Mouse (Mus musculus) frontal cortex, postnatal 25 days (tissue): ENCODE results near the gene Kank1.

Experiments
- DNase-seq, 2 experiments: peaks; one replicate each; pipeline ENCODE4 v3.0.0; 2022; ENCODE audit warnings: low spot score in 2 of 2

Kank1 gene

DNA sequence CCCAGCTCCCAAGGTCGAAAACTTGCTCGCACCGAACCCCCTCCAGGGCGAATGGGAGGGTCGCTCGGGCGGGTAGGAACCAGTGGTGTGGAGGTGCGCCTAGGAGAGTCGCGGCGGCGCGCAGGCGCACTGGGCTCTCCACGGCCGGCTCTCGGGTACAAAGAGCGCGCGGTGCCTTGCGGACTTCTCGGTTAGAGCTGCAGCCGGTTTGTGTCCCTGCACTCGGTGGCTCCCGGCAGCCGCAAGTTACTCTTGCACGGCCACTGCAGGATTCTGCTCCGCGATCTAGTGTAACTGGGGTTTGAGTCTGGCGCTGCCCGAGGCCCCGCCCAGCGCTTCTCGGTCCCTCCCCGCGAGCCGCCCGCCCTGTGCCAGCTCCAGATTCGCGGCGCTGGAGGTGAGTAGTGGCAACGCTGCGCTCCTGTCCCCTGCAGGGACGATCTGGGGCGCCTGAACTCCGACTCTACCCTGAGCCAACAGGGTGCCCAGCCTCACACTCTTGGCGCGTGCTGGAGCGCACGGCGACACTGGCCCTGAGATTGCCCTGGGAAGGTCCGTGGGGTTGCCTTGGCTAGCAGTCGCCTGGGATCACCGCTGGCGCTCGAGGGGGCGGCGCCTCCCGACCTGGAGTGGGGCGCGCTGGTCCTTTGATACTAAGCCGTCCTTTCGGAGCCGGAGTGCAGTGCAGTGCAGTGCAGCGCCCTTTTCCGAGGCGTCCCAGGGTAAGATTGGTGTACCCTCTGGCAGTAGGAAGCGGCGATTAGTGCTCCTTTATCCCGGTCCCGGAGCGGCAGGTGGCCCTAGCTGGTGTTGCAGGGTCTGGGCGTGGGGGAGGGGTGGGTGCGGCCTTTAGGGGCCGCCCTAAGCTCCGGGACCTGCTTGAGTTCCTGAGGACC, at the start of gene Kank1:
TSS of gene Kank1 (plus strand) at position 380 of the 896 bp plus-strand sequence.
- peak; percentile 29 to 41 for DNase-seq

DNA sequence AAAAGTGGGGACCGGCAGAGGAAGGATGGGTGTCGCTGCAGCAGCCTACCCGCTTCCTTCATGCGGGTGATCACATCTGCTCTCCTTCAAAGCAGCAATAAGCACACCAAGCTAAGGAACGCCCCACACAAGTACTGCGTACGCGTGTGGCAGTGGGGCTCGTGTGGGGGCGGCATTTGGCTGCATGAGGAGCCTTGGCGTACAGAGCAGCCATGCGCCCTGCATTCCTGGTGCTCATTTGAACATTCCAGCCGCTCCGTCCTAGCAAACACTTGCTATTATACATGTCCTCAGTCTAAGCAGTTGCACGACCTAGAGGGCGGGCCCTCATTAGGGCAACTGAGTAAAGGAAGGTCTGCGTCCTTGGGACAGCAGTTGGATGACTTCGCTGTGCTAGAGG, 49.1 kb upstream of the Kank1 start:
- no peak for DNase-seq

DNA sequence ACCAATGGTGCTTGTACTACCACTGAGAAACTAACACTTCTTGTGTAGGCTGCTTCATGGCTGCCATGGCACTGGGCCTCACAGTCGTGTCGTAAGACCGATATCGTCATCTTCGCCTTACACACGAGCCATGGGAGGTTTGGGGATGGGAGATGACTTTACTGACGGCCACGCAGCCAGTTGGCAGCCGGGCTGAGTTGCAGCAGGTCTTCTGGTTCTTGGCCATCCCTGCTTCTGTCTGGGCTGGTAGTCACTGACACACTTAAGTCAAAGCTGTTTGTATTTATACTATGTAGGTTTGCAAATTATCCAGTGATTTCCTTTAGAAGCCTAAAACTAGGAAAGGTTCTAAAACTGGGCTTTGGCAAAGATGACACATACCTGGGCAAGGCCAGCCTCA, 43.0 kb upstream of the Kank1 start:
- DNase-seq = no peak

DNA sequence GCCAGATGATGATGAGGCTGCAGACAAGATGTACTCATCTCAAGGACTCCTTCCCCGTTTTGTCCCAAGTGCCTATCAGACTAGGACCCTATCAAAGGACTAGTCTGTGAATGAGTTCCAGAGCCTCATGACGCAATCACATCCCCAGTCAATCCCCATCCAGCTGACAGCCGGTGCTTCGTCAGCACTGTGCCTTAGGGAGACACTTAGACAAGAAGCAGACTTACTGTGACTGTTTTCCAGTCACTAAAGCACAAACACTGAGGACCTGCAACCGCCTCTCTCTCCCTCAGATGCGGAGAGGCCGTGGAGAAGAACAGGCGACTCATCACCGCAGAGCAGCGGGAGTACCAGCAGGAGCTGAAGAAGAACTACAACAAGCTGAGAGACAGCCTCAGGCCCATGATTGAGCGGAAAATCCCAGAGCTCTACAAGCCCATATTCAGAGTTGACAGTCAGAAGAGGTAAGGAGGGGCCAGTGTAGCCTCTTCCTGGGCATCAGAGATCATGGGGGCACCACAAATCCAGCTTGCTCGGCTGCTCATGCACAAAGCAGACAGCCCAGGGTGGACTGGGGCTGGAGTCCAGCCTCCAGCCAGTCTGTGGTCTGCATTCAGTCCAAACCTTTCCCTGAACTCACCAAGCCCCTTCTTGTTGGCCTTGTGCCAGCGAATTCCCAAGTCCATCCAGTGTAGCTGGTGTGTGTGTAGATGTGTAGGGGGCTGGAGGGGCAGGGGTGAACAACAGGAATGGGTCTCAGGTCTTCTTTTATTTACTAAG, 36.5 kb upstream of the Kank1 start:
- no peak for DNase-seq

- DNase-seq = no peak
Measured at GRCm38 (mm10) chr19:25203077-25203476, 33.7 kb upstream of the Kank1 start.

DNA sequence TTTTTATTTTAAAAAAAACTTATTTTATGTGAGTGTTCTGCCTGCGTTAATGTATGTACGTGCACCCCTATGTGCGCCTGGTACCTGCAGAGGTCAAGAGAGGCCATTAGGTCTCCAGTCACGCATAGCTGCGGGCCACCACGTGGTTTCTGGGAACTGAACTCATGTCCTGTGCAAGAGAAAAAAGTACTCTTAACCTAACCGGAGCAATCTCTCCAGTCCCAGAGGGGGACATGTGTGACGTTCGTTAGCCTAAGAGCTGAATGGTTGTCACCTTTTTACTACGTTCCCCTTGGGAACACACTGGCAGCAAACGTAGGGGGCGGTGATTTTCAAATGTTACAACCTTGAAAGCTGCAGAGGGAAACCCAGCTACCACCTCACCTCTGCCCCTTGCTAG, 29.8 kb upstream of the Kank1 start:
- no peak for DNase-seq

- no peak for DNase-seq
Measured at GRCm38 (mm10) chr19:25207731-25208361, 28.9 kb upstream of the Kank1 start.

DNA sequence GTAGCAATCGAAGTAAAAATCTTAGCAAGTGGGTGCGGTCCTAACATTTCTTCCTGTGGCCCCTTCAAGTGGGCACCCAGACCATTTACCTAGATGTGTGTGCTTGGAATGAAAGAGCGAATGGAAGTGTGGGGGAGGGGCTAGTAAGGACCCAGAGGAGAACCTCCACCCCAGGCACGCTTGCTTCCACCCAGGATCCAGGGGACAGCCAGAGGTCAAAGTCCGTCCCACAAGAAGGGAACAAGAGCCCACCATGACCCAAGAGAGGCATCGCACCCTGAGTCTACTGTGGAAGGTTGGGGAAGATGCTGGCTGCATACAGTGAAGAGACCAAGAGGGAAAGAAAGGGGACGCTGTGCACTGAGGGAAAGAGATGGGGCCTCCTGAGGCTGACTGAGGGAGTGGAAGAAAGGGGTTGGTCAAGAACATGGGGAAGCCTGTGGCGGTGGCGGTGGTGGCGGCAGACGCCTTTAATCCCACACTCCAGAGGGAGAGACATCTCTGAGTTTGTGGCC, 28.1 kb upstream of the Kank1 start:
- DNase-seq = no peak

DNA sequence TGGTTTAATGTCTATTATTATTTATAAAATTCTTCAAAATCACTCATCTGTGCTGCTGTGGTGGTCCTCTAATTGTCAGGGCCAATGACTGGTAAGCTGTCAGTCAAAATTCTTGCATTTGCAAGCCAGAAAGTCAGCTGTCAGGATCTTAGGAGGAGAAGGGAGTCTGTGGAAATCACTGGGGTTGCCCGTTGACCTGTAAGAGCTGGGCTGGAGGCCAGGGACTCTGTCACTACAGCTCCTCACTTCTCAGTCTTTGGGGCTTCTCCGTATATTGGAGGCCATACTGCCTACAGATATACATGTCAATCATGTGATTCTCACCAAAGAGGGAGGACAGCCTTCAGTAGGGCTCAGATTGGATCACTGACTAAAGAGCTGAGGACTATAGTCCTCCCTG, 16.2 kb upstream of the Kank1 start:
- DNase-seq = no peak

- DNase-seq = no peak
Measured at GRCm38 (mm10) chr19:25221964-25222640, 14.7 kb upstream of the Kank1 start.

- no peak for DNase-seq
Measured at GRCm38 (mm10) chr19:25230058-25230974, 6.5 kb upstream of the Kank1 start.

DNA sequence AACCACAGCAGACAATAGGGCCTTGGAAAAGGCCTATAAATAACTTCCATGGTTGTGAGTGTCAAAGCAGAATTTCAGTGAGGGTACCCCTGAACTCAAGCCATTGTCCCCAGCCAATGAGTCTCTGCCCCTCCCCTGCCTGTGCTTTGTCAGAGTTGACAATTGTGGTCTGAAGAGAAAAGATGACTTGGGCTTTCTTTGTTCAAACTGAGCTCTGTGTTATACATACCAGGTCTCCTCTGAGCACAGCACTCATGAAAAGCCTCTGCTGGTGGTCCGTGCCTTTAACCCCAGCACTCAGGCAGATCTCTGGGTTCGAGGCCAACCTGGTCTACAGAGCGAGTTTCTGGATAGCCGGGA, 5.8 kb upstream of the Kank1 start:
- DNase-seq = no peak

DNA sequence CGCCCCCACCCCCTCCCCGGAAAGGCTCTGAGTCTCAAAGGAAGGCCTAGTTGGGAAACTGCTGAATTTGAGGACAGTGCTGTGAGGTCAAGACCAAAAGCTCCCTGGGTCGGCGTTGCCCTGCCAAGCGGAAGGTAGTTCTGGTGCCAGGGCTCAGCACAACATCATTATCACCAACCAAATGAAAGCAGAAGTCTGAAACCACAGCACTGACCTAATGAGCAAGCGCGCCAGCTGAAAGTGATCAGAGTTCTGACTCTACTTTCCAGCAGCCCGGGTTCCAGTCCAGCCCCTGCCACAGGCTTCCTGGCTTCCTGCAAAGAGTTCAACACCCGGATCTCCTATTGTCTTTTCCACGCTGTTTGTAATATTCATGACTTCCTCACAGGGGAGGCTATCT, 4.7 kb upstream of the Kank1 start:
- DNase-seq = no peak

DNA sequence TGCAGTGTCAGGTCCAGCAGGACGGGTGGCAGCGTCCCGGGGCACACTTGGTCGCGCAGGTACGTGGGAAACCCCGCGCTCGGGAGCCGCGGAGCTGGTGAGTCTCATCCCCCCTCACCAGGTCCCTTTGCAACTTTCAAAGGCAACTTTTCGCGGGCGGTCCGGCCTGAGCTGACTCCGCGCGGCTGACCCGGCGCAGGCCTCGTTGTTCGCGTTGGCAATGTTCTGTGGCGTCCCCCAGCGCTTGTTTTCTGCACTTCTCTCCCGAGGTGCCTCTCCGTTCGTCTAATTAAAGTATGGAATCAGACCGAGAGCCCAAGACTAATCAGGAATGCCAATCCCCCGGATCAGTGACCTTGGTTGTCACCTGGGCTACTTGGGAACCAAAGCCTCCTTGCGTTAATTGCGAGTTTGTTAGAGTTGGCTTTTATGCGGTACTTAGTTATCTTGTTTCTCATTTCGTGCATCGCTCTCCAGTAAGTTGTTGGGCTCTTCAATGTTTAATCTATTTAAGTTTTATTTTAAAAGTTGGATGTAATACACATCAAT, 791 bp downstream of the Kank1 start:
- DNase-seq = peak; percentile 8 to 13

GRCm38 (mm10) chr19:25238121-25238520, 1.3 kb downstream of the Kank1 start:
- DNase-seq = no peak

GRCm38 (mm10) chr19:25243566-25243965, 6.8 kb downstream of the Kank1 start:
- no peak for DNase-seq

- DNase-seq = no peak
Measured at GRCm38 (mm10) chr19:25246062-25246461, 9.3 kb downstream of the Kank1 start.

DNA sequence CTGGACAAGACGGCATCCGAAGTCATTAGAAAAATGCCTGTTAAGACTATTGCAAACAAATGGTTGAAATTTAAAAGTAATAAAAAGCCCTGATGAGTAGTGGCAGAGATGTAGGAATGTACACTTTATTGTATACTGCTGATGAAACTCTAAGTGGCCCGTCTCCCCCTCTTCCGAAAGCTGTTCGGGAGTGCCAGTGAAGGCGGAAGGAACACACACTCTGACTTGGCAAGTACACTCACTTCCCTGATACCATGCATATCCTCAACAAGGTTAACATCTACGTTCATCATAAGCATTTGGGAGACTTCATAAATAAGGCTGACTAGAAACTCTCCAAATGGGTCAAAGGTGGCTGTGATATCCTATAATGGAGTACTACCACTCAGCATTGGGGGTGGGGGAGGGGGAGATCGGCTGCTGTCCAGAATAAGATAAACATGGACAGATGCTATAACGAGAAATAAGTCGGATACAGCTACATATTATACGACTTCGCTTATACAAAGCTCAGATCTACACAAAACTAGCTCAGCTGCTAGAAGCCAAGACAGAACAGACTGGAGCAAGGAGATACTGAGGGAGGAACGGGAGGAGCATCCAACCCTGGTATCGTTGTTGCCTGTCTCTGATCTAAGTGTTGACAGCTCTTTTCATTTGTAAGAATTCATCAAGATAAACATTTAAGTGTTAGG, 11.2 kb downstream of the Kank1 start:
- no peak for DNase-seq

DNA sequence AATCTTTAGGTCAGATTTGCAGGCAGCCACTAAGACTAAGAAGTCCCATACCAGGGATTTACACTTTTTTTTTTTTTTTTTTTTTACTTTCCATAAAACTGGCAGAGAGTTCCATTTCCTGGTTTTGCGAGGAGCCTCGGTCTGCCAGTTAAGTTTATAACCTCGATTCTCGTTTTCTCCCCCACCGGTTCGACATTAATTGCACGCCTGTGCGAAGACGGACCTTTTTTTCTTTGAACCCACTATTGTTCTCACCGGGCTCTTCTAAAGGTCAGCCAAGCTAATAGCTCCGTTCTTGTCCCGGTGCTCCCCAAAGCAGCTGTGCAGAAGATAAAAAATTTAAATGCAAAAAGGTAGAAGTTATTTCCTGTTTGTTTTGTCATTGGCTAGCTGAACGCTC, 12.5 kb downstream of the Kank1 start:
- no peak for DNase-seq
